Mouse (Mus musculus) gastrocnemius, adult 2 months (tissue): ENCODE results near the gene Rapgef4. TPM values are rescaled to one million over a fixed set of nuclear protein-coding genes. Genes with fewer than 3 reads are reported as not detected.
A peak's percentile ranks its signal among the peaks of the same experiment; 100 is the strongest.

ENCODE experiments used
- DNase-seq: peaks from one replicate; pipeline ENCODE4 v3.0.0; 2022
- H3K27ac ChIP-seq: fragments of 200-600 bp; 2 replicates; pipeline ENCODE4 v1.8.1; 2022; ENCODE audit warnings: mild to moderate bottlenecking
- H3K4me3 ChIP-seq: fragments of 200-600 bp; 2 replicates; pipeline ENCODE4 v1.8.1; 2022; ENCODE audit warnings: mild to moderate bottlenecking, moderate library complexity
- CTCF ChIP-seq: fragments of 200-600 bp; IDR thresholded peaks from 2 replicates; pipeline ENCODE4 v1.8.1; 2022; ENCODE audit warnings: antibody characterized with exemption, mild to moderate bottlenecking, moderate library complexity
- intact Hi-C: fragments of 180-260 bp; cut with DNase I; formaldehyde crosslinking; loops from one replicate; pipeline ENCODE4 v1.15.1; 2025
- total RNA-seq, 2 experiments: library from RNA; stranded (reverse); gene quantifications; 2 replicates each; pipeline ENCODE4 v1.2.3; 2021

Rapgef4 gene
- total RNA-seq, 2 experiments from 2014 or later, result 1.8 to 3.2 TPM

DNA sequence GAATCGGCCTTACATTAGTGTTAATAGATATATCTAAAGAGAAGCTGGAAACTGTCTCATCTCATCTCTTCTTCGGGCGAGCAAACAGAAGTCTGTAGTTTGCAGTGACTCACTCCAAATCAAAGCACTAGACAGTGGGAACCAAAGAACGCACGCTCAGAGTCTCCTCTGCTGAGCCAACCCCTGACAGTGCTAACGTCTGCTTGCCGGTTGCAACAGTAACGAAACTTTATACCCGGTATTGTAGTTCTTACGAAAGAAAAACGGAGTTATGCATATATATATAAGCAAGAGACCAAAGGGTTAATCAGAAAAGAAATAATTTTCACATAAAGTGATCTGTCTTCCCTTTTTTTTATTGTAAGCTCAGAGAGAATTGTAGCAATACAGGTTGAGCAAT is 240.2 kb downstream of the Rapgef4 start:
- intact Hi-C loops, result no loop called here
- Histone ChIP-seq H3K27ac (no peak overlapping the region), H3K4me3 (no peak overlapping the region)
- DNase-seq, result no peak
- TF ChIP-seq CTCF, result no peak

GRCm38 (mm10) chr2:72221706-72222105 is 240.7 kb downstream of the Rapgef4 start:
- DNase-seq, result no peak
- intact Hi-C loops, result no loop called here
- no peak overlapping the region for H3K27ac ChIP-seq
- TF ChIP-seq CTCF, result no peak
- H3K4me3 ChIP-seq, result no peak overlapping the region

- no peak for TF ChIP-seq CTCF
- DNase-seq, result no peak
- Histone ChIP-seq H3K27ac (no peak overlapping the region), H3K4me3 (no peak overlapping the region)
- intact Hi-C loops, result no loop called here
These were observed 241.2 kb downstream of the Rapgef4 start for GRCm38 (mm10) chr2:72222276-72222675.

DNA sequence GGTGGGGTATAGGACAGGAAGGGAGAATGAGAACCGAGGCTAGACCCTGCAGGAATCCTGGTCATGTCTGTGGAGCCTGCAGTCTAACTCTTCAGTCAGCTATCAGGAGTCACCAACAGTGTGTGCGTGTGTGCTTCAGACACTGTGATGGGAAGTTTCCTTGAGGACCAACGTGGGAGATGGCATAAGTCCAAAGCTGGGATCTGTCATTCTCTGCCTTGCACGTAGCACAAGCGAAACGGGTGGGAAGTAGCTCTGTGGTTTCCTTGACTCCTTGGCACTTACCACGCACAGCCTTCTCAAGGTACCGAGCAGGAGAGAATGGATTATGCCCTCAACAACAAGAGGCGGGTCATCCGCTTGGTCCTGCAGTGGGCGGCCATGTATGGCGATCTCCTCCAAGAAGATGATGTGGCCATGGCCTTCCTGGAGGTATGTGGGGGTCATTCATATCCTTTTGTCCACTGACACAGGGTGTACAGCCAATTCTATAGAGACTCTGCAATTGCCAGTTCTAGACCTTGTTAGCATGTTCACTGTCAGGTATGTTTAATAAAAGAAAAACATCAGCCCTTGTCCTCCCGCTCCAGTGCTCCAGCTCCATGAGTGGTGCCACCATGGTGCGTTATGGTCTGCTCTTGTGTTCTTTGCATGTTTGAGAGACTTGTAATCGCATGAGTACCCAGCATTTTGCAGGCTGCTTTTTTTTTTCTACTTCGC is 241.9 kb downstream of the Rapgef4 start:
- DNase-seq, result no peak
- intact Hi-C loops, result no loop called here
- no peak overlapping the region for H3K27ac ChIP-seq
- no peak for TF ChIP-seq CTCF
- H3K4me3 ChIP-seq, result no peak overlapping the region

- no peak for TF ChIP-seq CTCF
- H3K4me3 ChIP-seq, result no peak overlapping the region
- DNase-seq, result no peak
- H3K27ac ChIP-seq, result no peak overlapping the region
- intact Hi-C loops, result no loop called here
These were observed 242.4 kb downstream of the Rapgef4 start for GRCm38 (mm10) chr2:72223479-72223878.

DNA sequence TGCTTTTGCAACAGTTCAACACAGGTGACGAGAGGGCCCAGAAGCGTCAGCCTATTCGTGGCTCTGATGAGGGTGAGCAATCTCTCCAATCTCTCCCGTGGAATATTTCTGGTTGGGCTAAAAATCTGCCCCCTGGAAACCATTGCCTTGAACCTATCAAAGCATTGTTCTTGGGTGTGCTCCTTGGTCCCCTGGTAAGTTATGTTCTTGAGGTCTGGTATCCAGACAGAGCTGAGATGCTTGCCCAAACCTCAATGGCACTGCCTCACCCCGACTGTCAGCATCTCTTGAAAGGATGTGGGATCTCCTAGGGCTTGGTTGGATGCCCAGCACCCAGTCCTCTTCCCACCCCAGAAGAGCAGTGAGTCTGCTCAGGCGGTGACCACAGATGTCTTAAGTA is 245.0 kb downstream of the Rapgef4 start:
- no peak overlapping the region for H3K4me3 ChIP-seq
- no peak for DNase-seq
- intact Hi-C loops, result no loop called here

DNA sequence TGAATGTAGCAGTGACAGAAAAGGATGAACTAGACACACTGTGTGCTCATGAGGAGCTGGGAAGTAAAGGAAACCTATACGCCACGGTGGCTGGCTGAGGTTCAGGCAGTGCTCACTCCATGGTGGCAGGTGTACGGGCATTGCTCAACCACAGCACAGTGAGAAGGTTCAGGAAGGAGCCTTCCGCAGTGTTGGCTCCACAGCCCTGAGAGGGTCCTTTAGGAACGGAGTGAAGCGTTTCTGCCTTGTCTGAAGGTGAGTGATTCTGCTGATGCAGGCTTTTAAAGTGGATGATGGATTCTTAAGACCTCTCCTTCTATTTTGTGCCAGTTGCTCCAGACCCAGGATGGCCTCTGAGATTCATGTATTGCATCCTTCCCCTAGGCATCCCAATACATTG is 246.4 kb downstream of the Rapgef4 start:
- Histone ChIP-seq H3K27ac (no peak overlapping the region), H3K4me3 (no peak overlapping the region)
- DNase-seq, result no peak
- no peak for TF ChIP-seq CTCF
- intact Hi-C loops, result no loop called here

More for the DNA sequence above, 245.0 kb downstream of the Rapgef4 start:
- H3K27ac ChIP-seq, result no peak overlapping the region
- TF ChIP-seq CTCF, result no peak

- no peak for TF ChIP-seq CTCF
- no peak for DNase-seq
- Histone ChIP-seq H3K27ac (no peak overlapping the region), H3K4me3 (peak overlapping the region; percentile 45)
- intact Hi-C loops, result no loop called here
These were observed 247.8 kb downstream of the Rapgef4 start for GRCm38 (mm10) chr2:72228881-72229280.

DNA sequence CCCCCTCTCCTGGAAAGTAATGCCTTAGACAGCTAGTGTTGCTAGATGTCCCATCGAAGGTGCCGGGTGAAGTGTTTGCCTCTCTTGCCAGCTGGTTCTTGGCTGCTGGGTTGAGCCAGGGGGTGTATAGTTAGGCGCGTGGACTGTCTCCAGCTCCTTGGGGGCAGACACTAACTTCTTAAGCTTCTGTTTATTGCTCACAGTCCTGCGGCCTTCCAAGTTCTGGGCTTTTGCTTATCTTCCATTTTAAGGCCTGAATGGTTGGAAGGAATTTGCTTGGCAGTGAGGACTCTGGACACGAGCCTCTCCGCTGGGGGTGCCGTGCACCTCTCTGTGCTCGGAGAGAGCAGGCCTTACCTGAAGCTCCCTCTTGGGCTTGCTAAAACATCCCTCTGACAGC is 249.5 kb downstream of the Rapgef4 start:
- no peak overlapping the region for H3K4me3 ChIP-seq
- intact Hi-C loops, result no loop called here
- no peak overlapping the region for H3K27ac ChIP-seq
- DNase-seq, result no peak
- TF ChIP-seq CTCF, result no peak

DNA sequence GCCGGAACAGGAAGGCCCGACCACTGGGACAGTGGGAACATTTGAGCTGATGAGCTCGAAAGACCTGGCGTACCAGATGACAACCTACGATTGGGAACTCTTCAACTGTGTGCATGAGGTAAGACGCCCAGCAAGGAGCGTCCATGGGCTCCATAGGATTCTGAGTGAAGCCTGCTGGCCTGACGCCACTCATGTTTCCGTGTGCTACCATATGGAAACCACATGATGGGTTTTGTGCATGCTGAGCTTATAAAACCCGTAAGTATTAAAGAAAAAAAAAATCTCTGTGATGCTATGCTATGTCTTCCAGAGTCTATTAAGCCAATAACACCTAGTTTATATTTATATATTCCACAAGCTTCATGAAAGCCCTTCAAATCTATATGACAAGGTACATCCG is 253.0 kb downstream of the Rapgef4 start:
- Histone ChIP-seq H3K4me3 (no peak overlapping the region), H3K27ac (peak overlapping the region; percentile 96)
- intact Hi-C loops, result loop anchor here (2.0 kb wide), 2 partner anchors 157 to 165 kb away; no protein-coding TSS in a partner anchor
- DNase-seq, result no peak
- no peak for TF ChIP-seq CTCF

DNA sequence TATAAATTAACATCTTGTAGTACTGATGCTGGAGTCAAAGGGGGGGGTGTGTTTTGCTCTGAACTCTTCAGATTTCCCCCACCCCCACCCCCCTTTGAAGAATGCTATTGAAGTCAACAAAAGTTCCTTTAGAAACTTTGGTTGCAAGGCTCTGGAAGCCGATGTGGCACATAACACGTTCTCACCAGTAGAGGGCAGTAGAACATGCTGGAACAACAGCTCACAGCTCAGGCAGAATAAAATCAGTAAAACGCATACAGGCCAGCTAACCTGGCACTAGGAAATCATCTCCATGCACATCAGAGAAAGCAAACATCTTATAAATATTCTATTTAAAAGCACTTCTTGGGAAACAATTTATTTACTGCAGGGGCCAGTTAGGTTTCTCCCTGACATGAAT is 253.9 kb downstream of the Rapgef4 start:
- TF ChIP-seq CTCF, result peak; percentile 87
- intact Hi-C loops, result loop anchor here (1.0 to 2.0 kb wide), 3 partner anchors 51 to 164 kb away; no protein-coding TSS in a partner anchor
- peak overlapping the region; percentile 96 for H3K27ac ChIP-seq
- H3K4me3 ChIP-seq, result peak overlapping the region; percentile 61
- DNase-seq, result peak; percentile 76

DNA sequence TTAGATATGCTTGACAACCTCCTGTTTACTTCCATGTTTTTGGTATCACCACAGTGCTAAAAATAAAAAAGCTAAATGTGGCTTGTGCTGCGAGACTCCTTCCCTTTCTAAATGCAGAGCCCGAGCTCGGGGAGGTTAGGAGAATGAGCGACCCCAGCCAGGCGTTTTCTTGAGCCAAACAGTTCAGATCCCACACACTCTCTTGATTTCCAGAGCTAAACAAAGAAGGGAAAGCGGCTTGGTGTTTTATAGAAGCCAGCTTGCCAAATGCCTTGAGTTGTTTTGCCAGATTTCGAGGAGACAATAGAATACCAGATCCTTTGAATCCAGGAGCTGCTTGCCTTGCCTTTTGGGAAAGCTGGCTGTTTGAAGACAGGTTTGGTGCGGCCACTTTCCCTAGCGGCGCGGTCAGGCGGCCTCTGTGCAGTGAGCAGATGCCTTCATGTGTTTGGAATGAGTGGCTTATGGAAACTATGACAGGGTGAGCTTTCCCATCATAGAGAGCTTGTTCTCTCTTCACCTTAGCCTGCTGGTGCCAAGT is 254.4 kb downstream of the Rapgef4 start:
- no peak for TF ChIP-seq CTCF
- H3K27ac ChIP-seq, result peak overlapping the region; percentile 96
- peak overlapping the region; percentile 61 for H3K4me3 ChIP-seq
- intact Hi-C loops, result loop anchor here (1.0 to 2.0 kb wide), 3 partner anchors 51 to 163 kb away; no protein-coding TSS in a partner anchor
- DNase-seq, result peak; percentile 62

DNA sequence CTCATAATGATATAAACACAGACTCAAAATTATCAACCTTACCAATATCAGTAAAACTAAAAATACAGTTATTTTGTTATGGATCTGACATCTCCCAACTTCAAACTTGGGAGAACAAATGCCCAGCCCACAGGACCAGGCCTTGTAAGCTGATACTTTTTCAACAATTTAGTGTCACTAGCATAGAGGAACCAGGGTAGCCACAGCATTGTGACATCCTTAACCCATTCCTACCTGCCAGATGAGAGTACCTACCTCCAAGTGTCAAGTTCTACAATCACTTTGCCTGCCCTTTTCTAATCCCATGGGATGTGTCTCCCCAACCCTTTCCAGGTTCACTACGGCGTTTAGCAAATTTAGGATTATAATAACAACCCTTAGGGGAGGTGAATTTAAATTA is 257.4 kb downstream of the Rapgef4 start:
- no peak overlapping the region for H3K4me3 ChIP-seq
- DNase-seq, result no peak
- peak overlapping the region; percentile 75 for H3K27ac ChIP-seq
- intact Hi-C loops, result no loop called here
- no peak for TF ChIP-seq CTCF

GRCm38 (mm10) chr2:72238925-72239324 is 257.9 kb downstream of the Rapgef4 start:
- no peak for TF ChIP-seq CTCF
- intact Hi-C loops, result no loop called here

More at GRCm38 (mm10) chr2:72238925-72239324, 257.9 kb downstream of the Rapgef4 start:
- peak overlapping the region; percentile 75 for H3K27ac ChIP-seq
- H3K4me3 ChIP-seq, result no peak overlapping the region
- no peak for DNase-seq
